Mouse (Mus musculus) G1E (cell line): Measurements from ENCODE around the gene 4930467E23Rik.
"Not testable (repeated sequence)": the region's sequence is repeated elsewhere in the genome, so short reads cannot be mapped to it uniquely, and the experiment has no call there.

ENCODE experiments used
- CTCF ChIP-seq: IDR thresholded peaks from 2 replicates; pipeline ENCODE4 v1.5.1; 2012; ENCODE audit warnings: low read depth, low read length, inconsistent platforms, mixed read lengths
- GATA1 ChIP-seq: IDR thresholded peaks from 2 replicates; pipeline ENCODE4 v1.6.1; 2012; ENCODE audit warnings: borderline replicate concordance, low read length, inconsistent platforms, mixed read lengths
- GATA2 ChIP-seq: IDR thresholded peaks from 2 replicates; pipeline ENCODE4 v1.6.1; 2012; ENCODE audit warnings: low read depth, low read length, inconsistent platforms, borderline replicate concordance
- TAL1 ChIP-seq: conservative IDR thresholded peaks from 2 replicates; pipeline ENCODE4 v1.6.1; 2012; ENCODE audit warnings: low read depth, low read length, inconsistent platforms, mixed read lengths

DNA sequence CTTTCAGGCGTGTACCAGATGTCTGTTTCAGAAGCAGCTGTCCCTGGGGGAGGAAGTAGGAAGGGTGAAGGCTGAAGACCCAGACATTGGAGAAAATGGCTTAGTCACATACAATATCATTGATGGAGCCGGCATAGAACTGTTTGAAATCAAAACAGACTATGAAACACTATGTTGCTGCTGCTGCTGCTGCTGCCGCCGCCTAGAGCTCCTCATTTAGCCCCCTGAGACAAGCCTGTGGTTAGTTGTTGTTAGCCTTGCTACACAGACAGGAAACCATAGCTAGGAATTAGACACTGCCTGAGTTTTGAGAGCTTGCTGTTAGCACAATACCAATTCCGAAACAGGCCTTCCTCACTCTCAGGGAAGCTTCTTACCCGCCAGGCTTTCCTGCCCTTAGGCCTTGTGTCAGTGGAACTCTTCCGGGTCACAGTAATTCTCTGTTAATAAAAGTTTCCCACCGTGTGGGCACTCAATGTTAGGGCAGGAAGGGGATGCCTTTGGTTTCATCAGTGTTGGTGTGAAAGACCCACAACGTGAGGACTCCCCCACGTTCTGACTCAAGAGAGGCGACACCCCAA, 31.8 kb upstream of the 4930467E23Rik start:
- not testable (repeated sequence) for TF ChIP-seq CTCF, GATA1, TAL1, GATA2
